Mouse (Mus musculus) MEL (cell line): ENCODE results near the gene Rhobtb1. TPM values are rescaled to one million over a fixed set of nuclear protein-coding genes. Genes with fewer than 3 reads are reported as not detected.

ENCODE experiments used
- DNase-seq: peaks from one replicate; pipeline ENCODE4 v3.0.0; 2011; ENCODE audit warnings: low read depth, low spot score
- H3K27ac ChIP-seq: 2 replicates; pipeline ENCODE4 v1.5.1; 2012; ENCODE audit warnings: low read depth, mild to moderate bottlenecking, control low read depth, low read length, moderate library complexity; ENCODE audit not compliant: control insufficient read depth
- H3K27me3 ChIP-seq, 2 experiments: fragments of 150-350 bp in 1 of 2; sonication (generic) in 1 of 2; 2 replicates each; pipeline ENCODE4 v1.6.1; 2012; ENCODE audit warnings: low read length in 2 of 2, mild to moderate bottlenecking in 2 of 2, improper control_type of control experiment in 1 of 2, moderate library complexity in 1 of 2; ENCODE audit not compliant: insufficient read depth in 2 of 2, control insufficient read depth in 1 of 2
- H3K36me3 ChIP-seq, 2 experiments: 2 replicates each; pipeline ENCODE4 v1.6.1; 2012 to 2014; ENCODE audit warnings: low read length in 2 of 2, improper control_type of control experiment in 1 of 2, inconsistent platforms in 1 of 2, mild to moderate bottlenecking in 1 of 2; ENCODE audit not compliant: insufficient read depth in 2 of 2, control insufficient read depth in 1 of 2
- H3K4me1 ChIP-seq, 2 experiments: fragments of 150-350 bp in 1 of 2; sonication (generic) in 1 of 2; 2 replicates each; pipeline ENCODE4 v1.6.1; 2012; ENCODE audit warnings: low read length in 2 of 2, improper control_type of control experiment in 1 of 2, mild to moderate bottlenecking in 1 of 2; ENCODE audit not compliant: insufficient read depth in 2 of 2, control insufficient read depth in 1 of 2
- H3K4me3 ChIP-seq, 2 experiments: fragments of 150-350 bp in 1 of 2; sonication (generic) in 1 of 2; 2 replicates each; pipeline ENCODE4 v1.5.1; 2012; ENCODE audit warnings: low read depth in 2 of 2, low read length in 2 of 2, mild to moderate bottlenecking in 2 of 2, moderate library complexity in 2 of 2, control low read depth in 1 of 2, improper control_type of control experiment in 1 of 2; ENCODE audit not compliant: control insufficient read depth in 1 of 2, insufficient read depth in 1 of 2
- H3K79me2 ChIP-seq: 2 replicates; pipeline ENCODE4 v1.6.1; 2012; ENCODE audit warnings: mild to moderate bottlenecking, low read length, moderate library complexity; ENCODE audit not compliant: control insufficient read depth, poor library complexity, insufficient read depth
- H3K9ac ChIP-seq: 2 replicates; pipeline ENCODE4 v1.6.1; 2012; ENCODE audit warnings: low read depth, mild to moderate bottlenecking, control low read depth, low read length, moderate library complexity; ENCODE audit not compliant: control insufficient read depth, poor library complexity, severe bottlenecking
- H3K9me3 ChIP-seq: fragments of 150-350 bp; sonication (generic); replicated peaks from 2 replicates; pipeline ENCODE4 v1.6.1; 2012; ENCODE audit warnings: mild to moderate bottlenecking, low read length, improper control_type of control experiment, moderate library complexity; ENCODE audit not compliant: insufficient read depth
- CTCF ChIP-seq, 3 experiments: IDR thresholded peaks in 2 of 3; conservative IDR thresholded peaks in 1 of 3; 2 replicates each; pipeline ENCODE4 v1.5.1; 2011 to 2012; ENCODE audit warnings: low read length in 3 of 3, low read depth in 2 of 3, mild to moderate bottlenecking in 2 of 3, improper control_type of control experiment in 1 of 3, inconsistent platforms in 1 of 3, mixed read lengths in 1 of 3, moderate library complexity in 1 of 3; ENCODE audit not compliant: control insufficient read depth in 1 of 3, insufficient read depth in 1 of 3, poor library complexity in 1 of 3, severe bottlenecking in 1 of 3
- E2F4 ChIP-seq: IDR thresholded peaks from 2 replicates; pipeline ENCODE4 v1.6.1; 2011; ENCODE audit warnings: low read depth, low read length, improper control_type of control experiment, borderline replicate concordance
- EP300 ChIP-seq, 2 experiments: IDR thresholded peaks; 2 replicates each; pipeline ENCODE4 v1.6.1; 2011; ENCODE audit warnings: improper control_type of control experiment in 2 of 2, low read length in 2 of 2, low read depth in 1 of 2, mild to moderate bottlenecking in 1 of 2
- ETS1 ChIP-seq: IDR thresholded peaks from 2 replicates; pipeline ENCODE4 v1.6.1; 2012; ENCODE audit warnings: low read depth, mild to moderate bottlenecking, inconsistent platforms, low read length, improper control_type of control experiment, moderate library complexity
- GABPA ChIP-seq: IDR thresholded peaks from 2 replicates; pipeline ENCODE4 v1.6.1; 2012; ENCODE audit warnings: low read depth, mild to moderate bottlenecking, inconsistent platforms, low read length, improper control_type of control experiment, moderate library complexity
- GATA1 ChIP-seq: IDR thresholded peaks from 2 replicates; pipeline ENCODE4 v1.6.1; 2011; ENCODE audit warnings: low read depth, low read length, improper control_type of control experiment
- JUND ChIP-seq: IDR thresholded peaks from 2 replicates; pipeline ENCODE4 v1.6.1; 2011; ENCODE audit warnings: low read depth, mild to moderate bottlenecking, improper control_type of control experiment, low read length
- KAT2A ChIP-seq: conservative IDR thresholded peaks from 2 replicates; pipeline ENCODE4 v1.6.1; 2012; ENCODE audit warnings: low read depth, low read length, improper control_type of control experiment, inconsistent platforms
- MAX ChIP-seq: IDR thresholded peaks from 2 replicates; pipeline ENCODE4 v1.6.1; 2011; ENCODE audit warnings: low read length, improper control_type of control experiment
- MAZ ChIP-seq: IDR thresholded peaks from 2 replicates; pipeline ENCODE4 v1.6.1; 2012; ENCODE audit warnings: low read depth, mild to moderate bottlenecking, inconsistent platforms, low read length, improper control_type of control experiment
- NELFE ChIP-seq: IDR thresholded peaks from 2 replicates; pipeline ENCODE4 v1.6.1; 2011; ENCODE audit warnings: low read depth, low read length, improper control_type of control experiment
- NRF1 ChIP-seq: IDR thresholded peaks from 2 replicates; pipeline ENCODE4 v1.6.1; 2014; ENCODE audit warnings: low read depth, mild to moderate bottlenecking, inconsistent platforms, low read length, improper control_type of control experiment, moderate library complexity; ENCODE audit not compliant: poor library complexity, insufficient read depth, severe bottlenecking
- RCOR1 ChIP-seq: IDR thresholded peaks from 2 replicates; pipeline ENCODE4 v1.6.1; 2012; ENCODE audit warnings: low read depth, mild to moderate bottlenecking, inconsistent platforms, low read length, improper control_type of control experiment
- SMC3 ChIP-seq: IDR thresholded peaks from 2 replicates; pipeline ENCODE4 v1.6.1; 2011; ENCODE audit warnings: low read depth, low read length, improper control_type of control experiment
- TBP ChIP-seq: IDR thresholded peaks from 2 replicates; pipeline ENCODE4 v1.8.0; 2011; ENCODE audit warnings: low read depth, low read length, improper control_type of control experiment
- TCF12 ChIP-seq: IDR thresholded peaks from 2 replicates; pipeline ENCODE4 v1.6.1; 2014; ENCODE audit warnings: low read depth, mild to moderate bottlenecking, inconsistent platforms, low read length, improper control_type of control experiment, moderate library complexity
- USF1 ChIP-seq: IDR thresholded peaks from 2 replicates; pipeline ENCODE4 v1.6.1; 2014; ENCODE audit warnings: low read depth, mild to moderate bottlenecking, inconsistent platforms, low read length, improper control_type of control experiment, moderate library complexity
- ZMIZ1 ChIP-seq: IDR thresholded peaks from 2 replicates; pipeline ENCODE4 v1.6.1; 2012; ENCODE audit warnings: low read depth, mild to moderate bottlenecking, inconsistent platforms, low read length, improper control_type of control experiment, moderate library complexity
- polyA plus RNA-seq, 2 experiments: library from polyadenylated mRNA; stranded (reverse) in 1 of 2; unstranded in 1 of 2; fragments of >175 nt in 1 of 2; fragments of >200 nt in 1 of 2; gene quantifications; 2 replicates each; pipeline versions ENCODE4 v1.2.1 to v1.2.4; 2012; ENCODE audit warnings: low replicate concordance in 2 of 2, low read depth in 1 of 2; ENCODE audit not compliant: insufficient read length in 2 of 2, insufficient read depth in 1 of 2, missing spikeins in 1 of 2
- total RNA-seq: library from RNA; depleted of rRNA; stranded (reverse); fragments of 300-350 nt; gene quantifications from 2 replicates; pipeline ENCODE4 v1.2.3, GENCODE M21; 2012

Rhobtb1 gene
- total and polyA plus RNA-seq, 3 experiments: not detected

DNA sequence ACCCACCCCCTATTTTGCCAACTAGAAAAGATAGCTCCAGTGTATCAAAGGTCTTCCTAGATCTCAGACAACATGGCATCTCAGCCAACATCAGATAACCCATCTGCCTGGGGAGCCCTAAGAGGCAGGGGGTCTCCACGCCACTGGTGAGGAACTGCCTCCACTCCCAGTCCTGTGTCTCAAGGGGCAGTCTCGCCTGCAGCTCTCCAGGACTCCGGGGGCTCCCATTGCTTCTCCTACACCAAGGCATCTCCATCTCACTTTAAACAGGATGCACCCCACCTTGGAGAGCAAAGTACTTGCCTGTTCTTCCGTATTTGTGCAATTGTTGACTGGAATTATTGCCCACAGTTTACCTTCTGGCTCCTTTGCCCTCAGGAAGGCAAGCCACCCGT is 102.4 kb downstream of the Rhobtb1 start:
- Histone ChIP-seq H3K4me1 (no peaks in the 10 kb centered on the region), H3K79me2 (no peaks in the 10 kb centered on the region), H3K4me3 (no peak overlapping the region), H3K9ac (no peak overlapping the region), H3K9me3 (no peaks in the 10 kb centered on the region), H3K27ac (no peak overlapping the region), H3K36me3 (no peaks in the 10 kb centered on the region), H3K27me3 (no peaks in the 10 kb centered on the region)
- no peak for TF ChIP-seq ZMIZ1
- no peak for TF ChIP-seq TBP
- no peak for TF ChIP-seq TCF12
- DNase-seq: no peak

DNA sequence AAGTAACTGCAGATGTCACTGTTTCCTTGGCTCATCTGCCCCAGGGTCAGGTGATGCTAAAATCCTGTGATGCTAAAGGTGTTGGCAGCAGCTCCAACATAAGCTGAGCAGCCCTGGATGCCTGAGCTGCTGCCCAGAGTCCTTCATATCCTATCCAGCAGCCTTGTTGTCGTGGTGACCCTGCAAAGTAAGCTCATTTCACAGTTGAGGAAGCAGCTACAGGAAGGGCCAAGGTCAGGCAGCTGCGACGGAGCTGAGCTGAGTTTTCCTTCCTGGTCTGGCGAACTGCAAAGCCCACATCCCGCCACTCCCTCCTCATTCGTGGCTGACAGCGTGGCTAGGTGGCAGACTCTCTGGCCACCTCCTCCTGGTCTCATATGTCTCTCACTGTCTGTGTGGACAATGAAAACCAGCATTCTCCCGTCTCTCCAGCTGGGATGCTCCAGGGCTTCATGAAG is 103.2 kb downstream of the Rhobtb1 start:
- Histone ChIP-seq H3K36me3 (no peaks in the 10 kb centered on the region), H3K79me2 (no peaks in the 10 kb centered on the region), H3K4me3 (no peak overlapping the region), H3K4me1 (no peaks in the 10 kb centered on the region), H3K9me3 (no peaks in the 10 kb centered on the region), H3K27me3 (no peaks in the 10 kb centered on the region), H3K27ac (no peak overlapping the region), H3K9ac (no peak overlapping the region)
- DNase-seq: no peak
- no peak for TF ChIP-seq TCF12
- no peak for TF ChIP-seq RCOR1
- no peak for TF ChIP-seq GATA1
- no peak for TF ChIP-seq JUND
- TF ChIP-seq ETS1: no peak
- no peak for TF ChIP-seq E2F4
- no peak for TF ChIP-seq USF1
- no peak for TF ChIP-seq CTCF (IDR thresholded peaks at IDR 0.05 in 2 of 3, conservative IDR thresholded peaks at IDR 0.05 in 1 of 3; ENCODE audit: control insufficient read depth in 1 of 3, insufficient read depth in 1 of 3, low read depth in 2 of 3, low read length in 3 of 3, poor library complexity in 1 of 3, severe bottlenecking in 1 of 3)
- TF ChIP-seq NRF1: no peak
- TF ChIP-seq MAX: no peak
- TF ChIP-seq NELFE: no peak
- no peak for TF ChIP-seq EP300 (IDR thresholded peaks at IDR 0.05; ENCODE audit: low read depth in 1 of 2, low read length in 2 of 2)
- TF ChIP-seq MAZ: no peak
- TF ChIP-seq KAT2A: no peak
- TF ChIP-seq SMC3: no peak
- TF ChIP-seq GABPA: no peak
